Mouse (Mus musculus) liver, embryonic 14.5 days (tissue): ENCODE measurements at regions not wholly inside any gene's neighbourhood (a gene's known extent, or its start where the extent isn't known, plus 50 kb on each side); places are given as distances from the start of the nearest gene placed in this dataset.

Experiments
- CTCF ChIP-seq: IDR thresholded peaks from 2 replicates; pipeline ENCODE4 v1.5.1; 2016; ENCODE audit warnings: antibody characterized with exemption, low read depth, control low read depth
- EP300 ChIP-seq: IDR thresholded peaks from 2 replicates; pipeline ENCODE4 v1.6.1; 2016; ENCODE audit warnings: antibody characterized with exemption, low read depth

DNA sequence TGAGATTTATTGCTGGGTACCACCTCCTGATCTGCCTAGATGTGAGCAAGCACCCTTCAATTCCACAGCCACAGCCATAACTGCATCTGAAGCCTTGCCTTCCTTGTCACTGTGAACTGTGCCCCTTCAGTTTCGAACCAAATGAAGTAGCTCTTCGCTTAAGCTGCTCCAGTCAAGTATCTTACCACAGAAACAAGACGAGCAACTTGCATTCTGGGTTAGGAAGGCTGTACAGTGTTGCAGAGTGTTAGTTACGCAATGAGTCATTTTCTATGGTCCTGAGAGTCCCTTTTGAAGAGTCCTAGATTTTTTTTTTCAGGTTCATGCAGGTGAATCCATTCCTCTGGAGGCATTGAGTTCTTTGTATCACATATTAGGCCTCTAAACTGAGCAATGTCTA lies 107.9 kb upstream of the Topaz1 start:
- TF ChIP-seq EP300 (no peak), CTCF (no peak)
